Comparison of ENCODE assay signal across 10 mouse cellular contexts in the genomic region with DNA sequence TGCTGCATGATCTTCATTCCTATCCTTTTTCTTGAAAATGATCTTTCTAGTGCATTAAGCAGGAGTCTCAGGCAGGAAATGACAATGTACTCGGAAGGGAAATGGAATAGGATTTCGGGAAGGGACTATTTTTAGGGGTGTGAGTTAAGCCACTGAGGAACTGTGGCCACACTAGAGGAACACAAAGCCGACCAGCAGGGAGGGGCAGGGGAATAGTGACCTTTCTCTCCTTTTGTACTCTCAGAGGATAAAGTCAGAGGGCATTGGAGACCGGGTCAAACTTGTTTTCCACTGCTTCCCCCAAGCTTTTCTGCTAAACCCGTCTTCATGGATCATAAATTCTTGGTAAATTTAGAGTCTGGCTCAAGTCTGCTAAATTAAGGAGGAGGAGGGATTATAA. TPM values are rescaled to one million over a fixed set of nuclear protein-coding genes. Genes with fewer than 3 reads are reported as not detected.
A peak's percentile ranks its signal among the peaks of the same experiment; 100 is the strongest.
DNase-seq lines count a peak whose midpoint lies in the region; ATAC-seq and TF ChIP-seq lines count a peak whose summit lies in the region.
"Had no signal": no experiment of that assay in that cellular context is flagged by ENCODE, and none has a peak within 500 bp of the region (broad histone marks: within the 10 kb centered on the region; RNA-seq: fewer than 3 reads in every experiment).

No protein-coding gene starts in this region.

- H3K27ac ChIP-seq in lung, postnatal 0 days (ENCODE audit: low read length) = no peak overlapping the region
- peak overlapping the region; percentile 60 for H3K27ac ChIP-seq in macrophage
- H3K27ac ChIP-seq in midbrain, embryonic 10.5 days (replicated peaks) = no peak overlapping the region
- H3K27ac ChIP-seq in hindbrain, embryonic 14.5 days = no peak overlapping the region
- H3K27ac ChIP-seq: limb, embryonic 13.5 days had no signal

- peak; percentile 50 for ATAC-seq in lung, postnatal 0 days
- 0 out of 2 replicates have a peak, but pooled peaks have one; percentile 35 for ATAC-seq in granulocyte monocyte progenitor cell, adult 5-6 weeks (replicated peaks; ENCODE audit: poor library complexity, severe bottlenecking)
- ATAC-seq in hindbrain, embryonic 14.5 days (ENCODE audit: low FRiP score) = no peak
- ATAC-seq: midbrain, embryonic 16.5 days had no signal

- H3K4me3 ChIP-seq in lung, postnatal 0 days (ENCODE audit: low read depth, low read length) = no peak overlapping the region
- H3K4me3 ChIP-seq in macrophage (ENCODE audit: inconsistent target) = no peak overlapping the region
- H3K4me3 ChIP-seq in midbrain, embryonic 10.5 days = no peak overlapping the region
- no peak overlapping the region for H3K4me3 ChIP-seq in hindbrain, embryonic 14.5 days (replicated peaks; ENCODE audit: low read length)
- H3K4me3 ChIP-seq: limb, embryonic 13.5 days had no signal

- no peak overlapping the region for H3K9ac ChIP-seq in lung, postnatal 0 days (replicated peaks; ENCODE audit: low read depth)
- no peak overlapping the region for H3K9ac ChIP-seq in hindbrain, embryonic 14.5 days
- H3K9ac ChIP-seq: limb, embryonic 13.5 days had no signal

- no peaks in the 10 kb centered on the region for H3K9me3 ChIP-seq in lung, postnatal 0 days (ENCODE audit: low read length)
- H3K9me3 ChIP-seq in midbrain, embryonic 10.5 days (replicated peaks) = no peaks in the 10 kb centered on the region
- no peaks in the 10 kb centered on the region for H3K9me3 ChIP-seq in hindbrain, embryonic 14.5 days (ENCODE audit: control insufficient read depth, low read length)
- H3K9me3 ChIP-seq: G1E; limb, embryonic 13.5 days had no signal

- H3K4me1 ChIP-seq in lung, postnatal 0 days (ENCODE audit: insufficient read depth, low read depth, low read length) = no peaks in the 10 kb centered on the region
- peaks cover 16% of the 10 kb centered on the region for H3K4me1 ChIP-seq in midbrain, embryonic 10.5 days
- no peaks in the 10 kb centered on the region for H3K4me1 ChIP-seq in hindbrain, embryonic 14.5 days (replicated peaks; ENCODE audit: control insufficient read depth, insufficient read depth, low read length)

- H3K4me2 ChIP-seq in lung, postnatal 0 days (replicated peaks; ENCODE audit: low read depth, low read length) = no peak overlapping the region
- no peak overlapping the region for H3K4me2 ChIP-seq in hindbrain, embryonic 14.5 days (replicated peaks)
- H3K4me2 ChIP-seq: limb, embryonic 13.5 days had no signal

- no peak for TF ChIP-seq CTCF in lung, postnatal 0 days (IDR thresholded peaks at IDR 0.05)

- no peaks in the 10 kb centered on the region for H3K27me3 ChIP-seq in lung, postnatal 0 days (replicated peaks; ENCODE audit: insufficient read depth, low read length)
- H3K27me3 ChIP-seq in midbrain, embryonic 10.5 days (ENCODE audit: low read depth, poor library complexity, severe bottlenecking) = peaks cover 3% of the 10 kb centered on the region; the same call in 1 of the 2 replicates
- no peaks in the 10 kb centered on the region for H3K27me3 ChIP-seq in hindbrain, embryonic 14.5 days (ENCODE audit: control insufficient read depth, insufficient read depth, low read length)
- H3K27me3 ChIP-seq: limb, embryonic 13.5 days had no signal

- TF ChIP-seq EP300 in lung, postnatal 0 days (IDR thresholded peaks at IDR 0.05) = no peak

- DNase-seq in lung, postnatal 0 days (ENCODE audit: low spot score) = peak; percentile 55
- no peak for DNase-seq in lung, postnatal 14 days
- DNase-seq in heart, postnatal 36 days = peak; percentile 18 to 37
- DNase-seq in midbrain, embryonic 10.5 days (ENCODE audit: low spot score) = no peak
- DNase-seq in hindbrain, embryonic 14.5 days (ENCODE audit: low spot score) = no peak

- intact Hi-C loops in heart, postnatal 36 days (cut with DNase I) = no loop called here

- 28% methylated on average over 5 of the region's 5 CpGs for WGBS in lung, postnatal 0 days
- 23% methylated on average over 5 of the region's 5 CpGs for WGBS in macrophage (ENCODE audit: missing documents)
- WGBS in midbrain, embryonic 10.5 days = 8% methylated on average over 5 of the region's 5 CpGs
- 8% methylated on average over 5 of the region's 5 CpGs for WGBS in hindbrain, embryonic 14.5 days

- H3K79me2 ChIP-seq in macrophage (ENCODE audit: inconsistent target) = no peaks in the 10 kb centered on the region

- no peaks in the 10 kb centered on the region for H3K36me3 ChIP-seq in lung, postnatal 0 days (ENCODE audit: insufficient read depth, low read length)
- H3K36me3 ChIP-seq in macrophage (ENCODE audit: inconsistent target) = no peaks in the 10 kb centered on the region
- no peaks in the 10 kb centered on the region for H3K36me3 ChIP-seq in midbrain, embryonic 10.5 days
- H3K36me3 ChIP-seq in hindbrain, embryonic 14.5 days (replicated peaks; ENCODE audit: control insufficient read depth, insufficient read depth) = no peaks in the 10 kb centered on the region
- H3K36me3 ChIP-seq: G1E; limb, embryonic 13.5 days had no signal

RNA-seq across cellular contexts. Expression of gene Pdk1, which starts 5.5 kb away (rescaled TPM):
- 21.1 and 21.8 TPM in 2 replicates for polyA plus RNA-seq in lung, postnatal 0 days (2015; fragmentation: Nextera tagmentation; extraction: Ambion mirVana)
- 20.5 and 44.3 TPM in 2 replicates for total RNA-seq in granulocyte monocyte progenitor cell, adult 5-6 weeks (2014; fragmentation: Nextera tagmentation)
- total RNA-seq in granulocyte monocyte progenitor cell, adult 5-6 weeks (2017) = 77.7 and 82.7 TPM in 2 replicates
- 100 to 1,000 TPM; 138 to 171 TPM for total RNA-seq in heart, postnatal 36 days (2021)
- total RNA-seq in macrophage (2018; cell fraction: chromatin; rRNA removed) = 10 to 100 TPM in 14 of 26 experiments, 1 to 10 TPM in 12; 1.3 to 44.0 (median 12.1) TPM
- total RNA-seq in macrophage (2018; cell fraction: cytosol; rRNA removed) = 10 to 100 TPM in 13 of 26 experiments, 1 to 10 TPM in 13; 5.3 to 23.6 (median 11.2) TPM
- total RNA-seq in macrophage (2018; cell fraction: nucleus; rRNA removed) = 10 to 100 TPM in 12 of 26 experiments, 1 to 10 TPM in 14; 2.8 to 36.2 (median 8.8) TPM
- polyA plus RNA-seq in macrophage (2018) = 19.0 to 31.9 TPM (median 22.9 TPM) in 3 replicates
- 41.3 and 53.8 TPM in 2 replicates for polyA plus RNA-seq in midbrain, embryonic 10.5 days (2016; fragmentation: Nextera tagmentation; extraction: Ambion mirVana)
- polyA plus RNA-seq in hindbrain, embryonic 14.5 days (2014; fragmentation: Nextera tagmentation; extraction: Ambion mirVana) = 22.9 and 25.3 TPM in 2 replicates

Comparison
In these comparisons a context has a peak if more than half of its experiments do, and no peak if none do; other contexts are left out.
1. DNase-seq: peak in lung, postnatal 0 days (single experiment) and heart, postnatal 36 days (2 of 2); none in lung, postnatal 14 days (single experiment), midbrain, embryonic 10.5 days (single experiment) and hindbrain, embryonic 14.5 days (single experiment).